Mouse (Mus musculus) testis, adult 2 months (tissue): ENCODE results near the gene Map2. TPM values are rescaled to one million over a fixed set of nuclear protein-coding genes. Genes with fewer than 3 reads are reported as not detected.

Source experiments
- H3K27ac ChIP-seq: fragments of 200-500 bp; 2 replicates; pipeline ENCODE4 v1.5.1; 2012; ENCODE audit warnings: low read depth, low read length; ENCODE audit not compliant: control insufficient read depth, insufficient read depth
- H3K27me3 ChIP-seq: fragments of 200-500 bp; 2 replicates; pipeline ENCODE4 v1.6.1; 2012; ENCODE audit warnings: mild to moderate bottlenecking, low read length, moderate library complexity; ENCODE audit not compliant: control insufficient read depth, insufficient read depth
- H3K36me3 ChIP-seq: fragments of 200-500 bp; 2 replicates; pipeline ENCODE4 v1.6.1; 2012; ENCODE audit warnings: mild to moderate bottlenecking, low read length; ENCODE audit not compliant: control insufficient read depth, insufficient read depth
- H3K4me1 ChIP-seq: fragments of 200-500 bp; 2 replicates; pipeline ENCODE4 v1.6.1; 2012; ENCODE audit warnings: low read length; ENCODE audit not compliant: control insufficient read depth, insufficient read depth
- H3K4me3 ChIP-seq: fragments of 200-500 bp; 2 replicates; pipeline ENCODE4 v1.5.1; 2012; ENCODE audit warnings: low read depth, mild to moderate bottlenecking, low read length, moderate library complexity, mixed read lengths; ENCODE audit not compliant: control insufficient read depth
- CTCF ChIP-seq: fragments of 200-500 bp; IDR thresholded peaks from 2 replicates; pipeline ENCODE4 v1.5.1; 2012; ENCODE audit warnings: low read depth, mild to moderate bottlenecking, inconsistent platforms, low read length, moderate library complexity; ENCODE audit not compliant: control insufficient read depth, insufficient read depth, insufficient replicate concordance
- POLR2A ChIP-seq: fragments of 200-500 bp; IDR thresholded peaks from 2 replicates; pipeline ENCODE4 v1.6.1; 2012; ENCODE audit warnings: low read depth, mild to moderate bottlenecking, inconsistent platforms, low read length, moderate library complexity; ENCODE audit not compliant: control insufficient read depth
- polyA plus RNA-seq: library from polyadenylated mRNA; depleted of rRNA; stranded (reverse); fragments of >200 nt; gene quantifications from 2 replicates; pipeline ENCODE4 v1.2.3, GENCODE M21; 2012

The Map2 gene
- polyA plus RNA-seq, 1 experiment, result 89.4 TPM

GRCm38 (mm10) chr1:66266231-66266924 is 91.3 kb downstream of the Map2 start:
- Histone ChIP-seq H3K27ac (no peak overlapping the region), H3K4me1 (no peaks in the 10 kb centered on the region), H3K4me3 (no peak overlapping the region), H3K27me3 (no peaks in the 10 kb centered on the region), H3K36me3 (no peaks in the 10 kb centered on the region)
- no peak for TF ChIP-seq CTCF
- TF ChIP-seq POLR2A, result no peak

- Histone ChIP-seq H3K4me1 (no peaks in the 10 kb centered on the region), H3K36me3 (no peaks in the 10 kb centered on the region), H3K4me3 (no peak overlapping the region), H3K27ac (no peak overlapping the region), H3K27me3 (no peaks in the 10 kb centered on the region)
- TF ChIP-seq POLR2A, result no peak
- no peak for TF ChIP-seq CTCF
These were observed 102.6 kb downstream of the Map2 start for GRCm38 (mm10) chr1:66277663-66278062.

- no peak overlapping the region for H3K27ac ChIP-seq
- no peaks in the 10 kb centered on the region for H3K27me3 ChIP-seq
- no peak overlapping the region for H3K4me3 ChIP-seq
- no peak for TF ChIP-seq CTCF
- no peak for TF ChIP-seq POLR2A
- no peaks in the 10 kb centered on the region for H3K36me3 ChIP-seq
- no peaks in the 10 kb centered on the region for H3K4me1 ChIP-seq
These were observed 104.3 kb downstream of the Map2 start for GRCm38 (mm10) chr1:66279222-66280009.

- Histone ChIP-seq H3K27ac (no peak overlapping the region), H3K4me1 (no peaks in the 10 kb centered on the region), H3K36me3 (no peaks in the 10 kb centered on the region), H3K27me3 (no peaks in the 10 kb centered on the region), H3K4me3 (no peak overlapping the region)
- TF ChIP-seq POLR2A, result no peak
- no peak for TF ChIP-seq CTCF
These were observed 105.1 kb downstream of the Map2 start for GRCm38 (mm10) chr1:66280152-66280551.

GRCm38 (mm10) chr1:66282447-66282846 is 107.4 kb downstream of the Map2 start:
- Histone ChIP-seq H3K4me3 (no peak overlapping the region), H3K27me3 (no peaks in the 10 kb centered on the region), H3K27ac (no peak overlapping the region), H3K36me3 (no peaks in the 10 kb centered on the region), H3K4me1 (no peaks in the 10 kb centered on the region)
- no peak for TF ChIP-seq CTCF
- no peak for TF ChIP-seq POLR2A

GRCm38 (mm10) chr1:66288987-66289386 is 113.9 kb downstream of the Map2 start:
- H3K4me3 ChIP-seq, result no peak overlapping the region
- H3K4me1 ChIP-seq, result no peaks in the 10 kb centered on the region
- H3K27me3 ChIP-seq, result no peaks in the 10 kb centered on the region
- TF ChIP-seq POLR2A, result no peak
- no peak for TF ChIP-seq CTCF
- no peaks in the 10 kb centered on the region for H3K36me3 ChIP-seq
- no peak overlapping the region for H3K27ac ChIP-seq

GRCm38 (mm10) chr1:66292121-66292881 is 117.2 kb downstream of the Map2 start:
- Histone ChIP-seq H3K4me3 (no peak overlapping the region), H3K27me3 (no peaks in the 10 kb centered on the region), H3K4me1 (no peaks in the 10 kb centered on the region), H3K27ac (no peak overlapping the region), H3K36me3 (no peaks in the 10 kb centered on the region)
- TF ChIP-seq POLR2A (no peak), CTCF (no peak)
